Mouse (Mus musculus) yolk sac, embryonic 10.5 days (tissue): Measurements from ENCODE around the gene AF067061.
"Not testable (repeated sequence)": the region's sequence is repeated elsewhere in the genome, so short reads cannot be mapped to it uniquely, and the experiment has no call there.

ENCODE experiments used
- DNase-seq: peaks from one replicate; pipeline ENCODE4 v3.0.0-alpha.2; 2017; ENCODE audit warnings: low spot score

The AF067061 gene

GRCm38 (mm10) chr13:120262870-120263269, at the start of gene AF067061:
TSS of gene AF067061 (plus strand) at chr13:120263114.
- DNase-seq: not testable (repeated sequence)

- not testable (repeated sequence) for DNase-seq
Measured at GRCm38 (mm10) chr13:120215847-120216246, 47.1 kb upstream of the AF067061 start, which contains the start of gene Gm21762. TSS of gene Gm21762 (minus strand) at chr13:120215947.

GRCm38 (mm10) chr13:120220922-120221321, 42.0 kb upstream of the AF067061 start:
- not testable (repeated sequence) for DNase-seq

GRCm38 (mm10) chr13:120223012-120223659, 39.8 kb upstream of the AF067061 start:
- DNase-seq: not testable (repeated sequence)

GRCm38 (mm10) chr13:120231798-120232197, 31.1 kb upstream of the AF067061 start:
- DNase-seq: not testable (repeated sequence)

- not testable (repeated sequence) for DNase-seq
Measured at GRCm38 (mm10) chr13:120232447-120233049, 30.4 kb upstream of the AF067061 start.

GRCm38 (mm10) chr13:120238811-120239210, 24.1 kb upstream of the AF067061 start, which contains the start of gene Gm21731:
TSS of gene Gm21731 (plus strand) at chr13:120239111.
- DNase-seq: not testable (repeated sequence)

- DNase-seq: not testable (repeated sequence)
Measured at GRCm38 (mm10) chr13:120251208-120251924, 11.5 kb upstream of the AF067061 start.

- not testable (repeated sequence) for DNase-seq
Measured at GRCm38 (mm10) chr13:120258817-120259658, 3.9 kb upstream of the AF067061 start.

- not testable (repeated sequence) for DNase-seq
Measured at GRCm38 (mm10) chr13:120259718-120260117, 3.2 kb upstream of the AF067061 start.

- not testable (repeated sequence) for DNase-seq
Measured at GRCm38 (mm10) chr13:120277837-120278236, 14.9 kb downstream of the AF067061 start.

- DNase-seq: no peak
Measured at GRCm38 (mm10) chr13:120278784-120279183, 15.9 kb downstream of the AF067061 start.

- no peak for DNase-seq
Measured at GRCm38 (mm10) chr13:120299324-120299894, 36.5 kb downstream of the AF067061 start.

- DNase-seq: no peak
Measured at GRCm38 (mm10) chr13:120299991-120300442, 37.1 kb downstream of the AF067061 start, which contains the start of gene BC147527. TSS of gene BC147527 (plus strand) at chr13:120300392.

GRCm38 (mm10) chr13:120300853-120301252, 37.9 kb downstream of the AF067061 start:
- DNase-seq: no peak

- no peak for DNase-seq
Measured at GRCm38 (mm10) chr13:120310749-120311148, 47.8 kb downstream of the AF067061 start.

- DNase-seq: no peak
Measured at GRCm38 (mm10) chr13:120313584-120313983, 50.7 kb downstream of the AF067061 start.
